Mouse (Mus musculus) neural tube, embryonic 11.5 days (tissue): ENCODE measurements around the gene Zfp184. TPM values are rescaled to one million over a fixed set of nuclear protein-coding genes. Genes with fewer than 3 reads are reported as not detected.
A peak's percentile ranks its signal among the peaks of the same experiment; 100 is the strongest.

Experiments used
- ATAC-seq: fragments of 200-750 bp; cut with Nextera tagmentation; 2 replicates; pipeline ENCODE4 v1.8.0; 2017; ENCODE audit warnings: moderate number of reproducible peaks, mild to moderate bottlenecking, moderate TSS enrichment, moderate library complexity; ENCODE audit not compliant: insufficient read depth, low FRiP score, low TSS enrichment
- DNase-seq: peaks from one replicate; pipeline ENCODE4 v3.0.0-alpha.2; 2015; ENCODE audit warnings: low spot score
- H3K27ac ChIP-seq: fragments of 300-500 bp; sonication (generic); 2 replicates; pipeline ENCODE4 v1.5.1; 2014; ENCODE audit warnings: low read depth, mild to moderate bottlenecking, low read length
- H3K27me3 ChIP-seq: fragments of 300-500 bp; sonication (generic); 2 replicates; pipeline ENCODE4 v1.6.1; 2014; ENCODE audit warnings: mild to moderate bottlenecking, low read length, mixed read lengths; ENCODE audit not compliant: control insufficient read depth, insufficient read depth
- H3K36me3 ChIP-seq: fragments of 300-500 bp; sonication (generic); 2 replicates; pipeline ENCODE4 v1.6.1; 2014; ENCODE audit warnings: mild to moderate bottlenecking, low read length, moderate library complexity, mixed read lengths; ENCODE audit not compliant: control insufficient read depth, insufficient read depth
- H3K4me1 ChIP-seq: fragments of 300-500 bp; sonication (generic); 2 replicates; pipeline ENCODE4 v1.6.1; 2014; ENCODE audit warnings: low read length, mixed read lengths; ENCODE audit not compliant: control insufficient read depth, insufficient read depth
- H3K4me2 ChIP-seq: fragments of 300-500 bp; sonication (generic); 2 replicates; pipeline ENCODE4 v1.6.1; 2014; ENCODE audit warnings: low read depth, mild to moderate bottlenecking, moderate library complexity
- H3K4me3 ChIP-seq: fragments of 300-500 bp; sonication (generic); 2 replicates; pipeline ENCODE4 v1.5.1; 2014; ENCODE audit warnings: low read depth, low read length
- H3K9ac ChIP-seq: fragments of 300-500 bp; sonication (generic); 2 replicates; pipeline ENCODE4 v1.6.1; 2014; ENCODE audit warnings: mild to moderate bottlenecking, low read length
- H3K9me3 ChIP-seq: fragments of 300-500 bp; sonication (generic); 2 replicates; pipeline ENCODE4 v1.6.1; 2016; ENCODE audit warnings: low read length; ENCODE audit not compliant: control insufficient read depth
- WGBS: fragments of 180-500 bp; shearing (Covaris S2); extraction: QIAGEN DNeasy Blood & Tissue Kit; methylation state at CpG from one replicate; pipeline ENCODE4 v1.1.7; 2014; 5-methylcytosine and 5-hydroxymethylcytosine counted together
- polyA plus RNA-seq: library from polyadenylated mRNA; unstranded; fragments of >200 nt; fragmentation: Nextera tagmentation; extraction: Ambion mirVana; gene quantifications from 2 replicates; pipeline ENCODE4 v1.2.1, GENCODE M21; 2014

The Zfp184 gene
- polyA plus RNA-seq, 1 experiment from 2014 or later, result 22.1 TPM

- no peaks in the 10 kb centered on the region for H3K27me3 ChIP-seq
- ATAC-seq, result no peak
- peak overlapping the region; percentile 19 for H3K4me2 ChIP-seq
- no peak overlapping the region for H3K9ac ChIP-seq
- H3K4me3 ChIP-seq, result no peak overlapping the region
- H3K4me1 ChIP-seq, result no peaks in the 10 kb centered on the region
- WGBS, result 3% methylated on average over 28 of the region's 28 CpGs
- H3K27ac ChIP-seq, result no peak overlapping the region
- no peaks in the 10 kb centered on the region for H3K36me3 ChIP-seq
- no peak for DNase-seq
- no peaks in the 10 kb centered on the region for H3K9me3 ChIP-seq
Observed at GRCm38 (mm10) chr13:21933626-21934548, 11.0 kb upstream of the Zfp184 start.

DNA sequence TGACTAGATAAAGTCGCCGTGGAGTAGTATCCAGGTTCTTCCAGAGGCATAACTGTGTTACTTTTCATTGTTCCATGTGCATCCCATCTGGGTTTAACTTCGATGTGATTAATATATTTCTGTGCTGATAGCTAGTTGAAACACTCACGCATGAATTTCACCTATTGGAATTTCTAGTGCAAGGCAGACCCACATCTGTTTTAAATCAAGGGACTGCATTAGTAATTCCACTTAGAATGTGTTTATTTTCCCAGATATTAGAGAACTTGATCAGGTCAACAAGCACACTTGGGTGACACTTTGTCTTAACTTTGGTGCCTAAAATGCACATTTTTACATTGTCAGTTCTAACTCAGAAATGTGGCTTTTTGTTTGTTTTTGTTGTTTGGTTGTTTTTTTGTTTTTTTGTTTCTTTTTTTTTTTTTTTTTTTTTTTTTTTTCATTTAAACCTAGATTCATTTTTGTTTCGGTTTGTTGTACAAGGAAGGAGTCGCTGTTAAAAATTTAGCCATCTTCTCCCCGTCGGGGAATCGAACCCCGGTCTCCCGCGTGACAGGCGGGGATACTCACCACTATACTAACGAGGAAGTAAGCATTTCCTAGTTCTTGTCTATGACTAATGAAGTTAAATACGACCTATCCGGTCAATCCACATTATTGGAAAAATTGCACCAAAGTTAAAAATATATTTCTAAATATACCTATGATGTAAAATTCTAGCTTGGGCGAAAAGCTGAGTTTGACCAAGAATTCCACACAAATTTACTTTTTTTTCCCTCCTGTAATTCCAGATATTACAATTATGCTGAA is 9.7 kb upstream of the Zfp184 start:
- Histone ChIP-seq H3K27ac (no peak overlapping the region), H3K4me1 (no peaks in the 10 kb centered on the region), H3K27me3 (no peaks in the 10 kb centered on the region), H3K9ac (no peak overlapping the region), H3K36me3 (no peaks in the 10 kb centered on the region), H3K4me3 (no peak overlapping the region), H3K4me2 (no peak overlapping the region), H3K9me3 (no peaks in the 10 kb centered on the region)
- peak; percentile 80 for DNase-seq
- peak; percentile 52; the same call in 1 of the 2 replicates for ATAC-seq
- WGBS, result 11% methylated on average over 17 of the region's 17 CpGs

DNA sequence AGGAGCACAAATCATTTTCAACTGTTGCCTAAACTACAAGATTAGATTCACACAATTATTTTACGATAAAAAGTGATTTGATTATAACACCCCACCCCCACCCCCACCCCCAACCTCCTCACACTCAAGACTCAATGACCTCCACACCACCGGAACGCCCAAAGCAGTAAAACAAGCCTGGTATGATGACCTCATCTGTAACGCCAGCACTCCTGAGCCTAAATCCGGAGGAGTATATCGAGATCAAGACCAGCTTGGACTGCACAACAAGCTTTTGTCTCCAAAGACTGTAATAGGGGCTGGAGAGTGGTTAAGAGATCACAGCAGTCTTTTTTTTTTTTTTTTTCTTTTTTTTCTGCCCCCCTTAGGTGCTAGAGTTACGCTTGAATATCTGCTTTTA is 9.1 kb upstream of the Zfp184 start:
- H3K9ac ChIP-seq, result no peak overlapping the region
- H3K36me3 ChIP-seq, result no peaks in the 10 kb centered on the region
- no peaks in the 10 kb centered on the region for H3K4me1 ChIP-seq
- H3K9me3 ChIP-seq, result no peaks in the 10 kb centered on the region
- H3K27me3 ChIP-seq, result no peaks in the 10 kb centered on the region
- no peak overlapping the region for H3K4me3 ChIP-seq
- H3K4me2 ChIP-seq, result no peak overlapping the region
- DNase-seq, result no peak
- no peak for ATAC-seq
- WGBS, result 3% methylated on average over 7 of the region's 7 CpGs
- H3K27ac ChIP-seq, result no peak overlapping the region

DNA sequence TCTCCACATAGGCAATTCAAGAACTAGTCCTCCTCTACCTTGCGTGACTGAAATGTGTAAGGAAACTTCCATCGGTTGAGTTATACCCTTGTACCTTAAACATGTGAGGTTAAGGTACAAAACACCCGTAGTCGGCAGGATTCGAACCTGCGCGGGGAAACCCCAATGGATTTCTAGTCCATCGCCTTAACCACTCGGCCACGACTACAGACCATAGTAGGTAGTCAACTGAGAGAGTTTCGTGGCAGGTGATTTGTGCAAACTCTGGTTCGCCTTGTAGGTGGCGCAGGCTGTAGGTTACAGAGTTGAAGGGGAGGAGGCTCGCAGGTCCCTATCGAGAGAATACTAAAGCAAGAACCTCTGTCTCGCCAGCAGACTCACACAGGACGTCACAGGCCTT is 7.9 kb upstream of the Zfp184 start:
- Histone ChIP-seq H3K9ac (no peak overlapping the region), H3K4me3 (peak overlapping the region; percentile 23; the same call in 1 of the 2 replicates), H3K4me2 (peak overlapping the region; percentile 39), H3K27me3 (no peaks in the 10 kb centered on the region), H3K4me1 (no peaks in the 10 kb centered on the region), H3K36me3 (no peaks in the 10 kb centered on the region), H3K27ac (no peak overlapping the region), H3K9me3 (no peaks in the 10 kb centered on the region)
- ATAC-seq (no peak), DNase-seq (peak; percentile 70)
- WGBS, result under 1% methylated on average over 17 of the region's 17 CpGs

GRCm38 (mm10) chr13:21940213-21940612 is 4.7 kb upstream of the Zfp184 start:
- H3K9ac ChIP-seq, result 0 out of 2 replicates have a peak overlapping the region, but pooled peaks have one; percentile 14
- DNase-seq (peak; percentile 91), ATAC-seq (peak; percentile 83)
- no peaks in the 10 kb centered on the region for H3K9me3 ChIP-seq
- peak overlapping the region; percentile 54 for H3K4me2 ChIP-seq
- under 1% methylated on average over 19 of the region's 19 CpGs for WGBS
- H3K4me3 ChIP-seq, result peak overlapping the region; percentile 42
- H3K36me3 ChIP-seq, result no peaks in the 10 kb centered on the region
- no peaks in the 10 kb centered on the region for H3K27me3 ChIP-seq
- no peaks in the 10 kb centered on the region for H3K4me1 ChIP-seq
- H3K27ac ChIP-seq, result no peak overlapping the region

DNA sequence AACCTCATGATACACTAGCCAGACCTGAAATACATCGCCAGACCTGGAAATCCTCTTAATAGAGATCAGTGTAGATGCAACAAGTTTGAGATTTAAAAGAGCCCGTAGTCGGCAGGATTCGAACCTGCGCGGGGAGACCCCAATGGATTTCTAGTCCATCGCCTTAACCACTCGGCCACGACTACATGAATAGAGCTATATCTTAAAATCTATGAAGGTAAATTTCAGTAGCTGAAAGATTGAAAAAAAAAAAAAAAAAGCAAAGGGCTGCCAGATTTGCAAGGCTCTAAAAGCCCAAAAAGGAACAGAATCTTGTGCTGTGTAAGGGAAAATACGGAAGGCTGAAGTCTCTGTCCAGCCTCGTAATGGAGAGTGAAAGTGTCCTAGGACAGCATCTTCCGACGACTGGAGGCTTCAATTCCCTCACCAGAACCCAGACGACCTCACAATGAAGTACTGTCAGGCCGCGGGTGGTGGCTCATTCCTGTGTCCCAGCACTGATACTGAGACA is 4.0 kb upstream of the Zfp184 start:
- Histone ChIP-seq H3K27ac (no peak overlapping the region), H3K27me3 (no peaks in the 10 kb centered on the region), H3K4me3 (peak overlapping the region; percentile 42), H3K4me2 (peak overlapping the region; percentile 54), H3K9me3 (no peaks in the 10 kb centered on the region), H3K36me3 (no peaks in the 10 kb centered on the region), H3K4me1 (peaks cover under 1% of the 10 kb centered on the region), H3K9ac (peak overlapping the region; percentile 52)
- DNase-seq, result peak; percentile 75
- ATAC-seq, result peak; percentile 39; the same call in 1 of the 2 replicates
- WGBS, result 0% methylated on average over 16 of the region's 16 CpGs

DNA sequence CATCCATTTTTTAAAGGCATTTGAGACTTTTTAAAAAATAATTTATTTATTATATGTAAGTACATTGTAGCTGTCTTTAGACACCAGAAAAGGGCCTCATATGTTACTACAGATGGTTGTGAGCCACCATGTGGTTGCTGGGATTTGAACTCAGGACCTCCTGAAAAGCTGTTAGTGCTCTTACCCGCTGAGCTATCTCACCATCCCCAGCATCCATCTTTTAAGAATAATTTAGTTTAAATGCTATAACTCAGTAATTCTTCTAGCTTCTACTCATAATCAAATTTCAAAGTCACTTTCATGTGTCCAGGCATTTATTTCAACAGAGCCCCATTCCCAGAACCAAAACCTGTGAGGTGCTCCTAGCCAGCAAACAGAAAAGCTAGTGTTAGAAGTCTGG is 1.2 kb upstream of the Zfp184 start:
- H3K27ac ChIP-seq, result no peak overlapping the region
- H3K9ac ChIP-seq, result no peak overlapping the region
- 73% methylated on average over 1 of the region's 1 CpGs for WGBS
- DNase-seq (no peak), ATAC-seq (no peak)
- no peak overlapping the region for H3K4me3 ChIP-seq
- peaks cover 4% of the 10 kb centered on the region for H3K4me1 ChIP-seq
- H3K27me3 ChIP-seq, result no peaks in the 10 kb centered on the region
- H3K36me3 ChIP-seq, result no peaks in the 10 kb centered on the region
- no peak overlapping the region for H3K4me2 ChIP-seq
- H3K9me3 ChIP-seq, result no peaks in the 10 kb centered on the region

DNA sequence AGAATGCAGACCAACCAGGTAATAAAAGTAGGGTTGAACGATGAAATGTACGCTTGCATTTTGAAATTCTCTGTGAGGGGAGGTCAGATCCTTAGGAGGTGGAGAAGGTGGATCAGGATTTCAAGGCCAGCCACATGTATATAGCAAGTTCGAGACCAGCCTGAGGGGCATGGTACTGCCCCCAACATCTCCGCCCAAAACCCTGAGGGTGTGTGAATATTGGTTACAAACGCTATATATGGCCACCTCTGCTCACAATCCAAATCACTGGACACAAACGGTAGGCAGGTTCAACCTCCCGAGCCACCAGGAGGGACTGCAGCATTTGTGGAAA is 335 bp upstream of the Zfp184 start:
- no peaks in the 10 kb centered on the region for H3K9me3 ChIP-seq
- ATAC-seq (peak; percentile 53), DNase-seq (no peak)
- peak overlapping the region; percentile 70 for H3K9ac ChIP-seq
- peak overlapping the region; percentile 87 for H3K4me3 ChIP-seq
- peaks cover 4% of the 10 kb centered on the region for H3K4me1 ChIP-seq
- 0% methylated on average over 7 of the region's 7 CpGs for WGBS
- H3K36me3 ChIP-seq, result peaks cover under 1% of the 10 kb centered on the region
- H3K27ac ChIP-seq, result no peak overlapping the region; the same call in 1 of the 2 replicates
- no peaks in the 10 kb centered on the region for H3K27me3 ChIP-seq
- peak overlapping the region; percentile 35 for H3K4me2 ChIP-seq
